ENCODE assay signal across 8 mouse cellular contexts in genomic region chr7:6155031-6155872, GRCm38 (mm10). TPM values are rescaled to one million over a fixed set of nuclear protein-coding genes. Genes with fewer than 3 reads are reported as not detected.
DNase-seq lines count a peak whose midpoint lies in the region; ATAC-seq and TF ChIP-seq lines count a peak whose summit lies in the region.

No protein-coding gene starts in this region.

- peak; percentile 94 for DNase-seq in A20 (ENCODE audit: low read depth, low spot score)
- peak; percentile 60 to 69 for DNase-seq in adrenal gland, postnatal 4 days (ENCODE audit: low spot score in 2 of 2)
- peak; percentile 81 for DNase-seq in heart, adult 8-10 months (ENCODE audit: low spot score)
- DNase-seq in kidney, adult 9 months = peak; percentile 94
- DNase-seq in liver, adult 2 months (ENCODE audit: extremely low read depth, low read depth, low spot score) = peak; percentile 83
- peak; percentile 89 for DNase-seq in splenic B cell, adult 2 months (ENCODE audit: low read depth, low spot score)

- WGBS in embryonic facial prominence, embryonic 13.5 days = 1% methylated on average over 83 of the region's 85 CpGs
- WGBS in liver, adult 2 months = under 1% methylated on average over 83 of the region's 85 CpGs

- no peak for TF ChIP-seq CTCF in liver, adult 2 months (IDR thresholded peaks at IDR 0.05; ENCODE audit: low read depth, low read length)

- H3K27ac ChIP-seq in embryonic facial prominence, embryonic 13.5 days = peak overlapping the region; percentile 93
- H3K27ac ChIP-seq in liver, adult 2 months (replicated peaks; ENCODE audit: insufficient read depth, low read depth, low read length) = peak overlapping the region; percentile 100

- H3K36me3 ChIP-seq in embryonic facial prominence, embryonic 13.5 days = no peaks in the 10 kb centered on the region
- no peaks in the 10 kb centered on the region for H3K36me3 ChIP-seq in liver, adult 2 months (ENCODE audit: control insufficient read depth, insufficient read depth, low read length)
- H3K36me3 ChIP-seq in splenic B cell, adult 2 months (ENCODE audit: control insufficient read depth, insufficient read depth, low read length, poor library complexity, severe bottlenecking) = no peaks in the 10 kb centered on the region

- peak overlapping the region; percentile 92 for H3K4me2 ChIP-seq in embryonic facial prominence, embryonic 13.5 days

- peaks cover 27% of the 10 kb centered on the region for H3K4me1 ChIP-seq in embryonic facial prominence, embryonic 13.5 days
- peaks cover 45% of the 10 kb centered on the region for H3K4me1 ChIP-seq in liver, adult 2 months (ENCODE audit: control insufficient read depth, insufficient read depth, low read length)

- no peaks in the 10 kb centered on the region for H3K9me3 ChIP-seq in embryonic facial prominence, embryonic 13.5 days

- peak; percentile 74 for ATAC-seq in embryonic facial prominence, embryonic 13.5 days (ENCODE audit: insufficient number of reproducible peaks, insufficient read depth, low FRiP score, low TSS enrichment, low read depth)
- peak; percentile 14; the same call in 1 of the 2 replicates for ATAC-seq in monocyte, adult 5-6 weeks (replicated peaks; ENCODE audit: insufficient number of reproducible peaks, low FRiP score, low TSS enrichment, poor library complexity, severe bottlenecking)

- no peaks in the 10 kb centered on the region for H3K27me3 ChIP-seq in embryonic facial prominence, embryonic 13.5 days
- H3K27me3 ChIP-seq in liver, adult 2 months (ENCODE audit: control insufficient read depth, insufficient read depth, low read length) = no peaks in the 10 kb centered on the region
- H3K27me3 ChIP-seq in splenic B cell, adult 2 months (ENCODE audit: control insufficient read depth, insufficient read depth, low read length, poor library complexity, severe bottlenecking) = no peaks in the 10 kb centered on the region

- H3K79me2 ChIP-seq in liver, adult 2 months (ENCODE audit: control insufficient read depth, insufficient read depth, low read length) = peaks cover 43% of the 10 kb centered on the region

- peak overlapping the region; percentile 83 for H3K4me3 ChIP-seq in embryonic facial prominence, embryonic 13.5 days
- peak overlapping the region; percentile 98 for H3K4me3 ChIP-seq in liver, adult 2 months (ENCODE audit: insufficient read depth, low read depth, low read length)

- H3K9ac ChIP-seq in embryonic facial prominence, embryonic 13.5 days = peak overlapping the region; percentile 96
- H3K9ac ChIP-seq in liver, adult 2 months (ENCODE audit: low read depth, low read length) = peak overlapping the region; percentile 99

- peak; percentile 66 for TF ChIP-seq POLR2A in liver, adult 2 months (IDR thresholded peaks at IDR 0.05; ENCODE audit: extremely low read depth, insufficient read depth, low read length)

RNA-seq across cellular contexts. Expression of gene Zfp787, which starts 0.5 kb away (rescaled TPM):
- 10 to 100 TPM; 79.3 to 83.7 TPM for total RNA-seq in adrenal gland, postnatal 4 days (2021)
- polyA plus RNA-seq in embryonic facial prominence, embryonic 13.5 days (2015; fragmentation: Nextera tagmentation; extraction: Ambion mirVana) = 21.2 and 28.0 TPM in 2 replicates
- total RNA-seq in heart, adult 8-10 months (2022) = 10 to 100 TPM; 24.7 to 29.4 (median 28.0) TPM
- total RNA-seq in liver, adult 2 months (2014; rRNA removed) = 33.7 and 36.8 TPM in 2 replicates
- polyA plus RNA-seq in liver, adult 2 months (2012; rRNA removed) = 46.0 and 51.7 TPM in 2 replicates
- 33.9 to 36.8 TPM (median 34.7 TPM) in 3 replicates for total RNA-seq in monocyte, adult 5-6 weeks (2017)

RNA-seq across cellular contexts. Expression of gene Zfp444, which starts 16.8 kb away (rescaled TPM):
- 10 to 100 TPM; 31.3 to 36.3 TPM for total RNA-seq in adrenal gland, postnatal 4 days (2021)
- 69.5 and 76.0 TPM in 2 replicates for polyA plus RNA-seq in embryonic facial prominence, embryonic 13.5 days (2015; fragmentation: Nextera tagmentation; extraction: Ambion mirVana)
- 10 to 100 TPM in 2 of 4 experiments, 1 to 10 TPM in 2; 7.0 to 10.3 (median 9.9) TPM for total RNA-seq in heart, adult 8-10 months (2022)
- 11.0 and 17.5 TPM in 2 replicates for total RNA-seq in liver, adult 2 months (2014; rRNA removed)
- polyA plus RNA-seq in liver, adult 2 months (2012; rRNA removed) = 23.9 and 29.7 TPM in 2 replicates
- total RNA-seq in monocyte, adult 5-6 weeks (2017) = 12.1 to 33.4 TPM (median 16.7 TPM) in 3 replicates

RNA-seq across cellular contexts. Expression of gene Galp, which starts 41.6 kb away (rescaled TPM):
- not detected for total RNA-seq in adrenal gland, postnatal 4 days (2021)
- polyA plus RNA-seq in embryonic facial prominence, embryonic 13.5 days (2015; fragmentation: Nextera tagmentation; extraction: Ambion mirVana) = not detected in 2 replicates
- not detected for total RNA-seq in heart, adult 8-10 months (2022)
- not detected in 2 replicates for total RNA-seq in liver, adult 2 months (2014; rRNA removed)
- polyA plus RNA-seq in liver, adult 2 months (2012; rRNA removed) = not detected in 2 replicates
- total RNA-seq in monocyte, adult 5-6 weeks (2017) = not detected in 3 replicates

Comparison
In these comparisons a context has a peak if more than half of its experiments do, and no peak if none do; other contexts are left out.
1. Peak in every context shown above with its lines: DNase-seq, ATAC-seq, H3K4me3 ChIP-seq and H3K27ac ChIP-seq.